Mouse (Mus musculus): ENCODE data around the gene Mrpl24.
"Not testable (repeated sequence)": the region's sequence is repeated elsewhere in the genome, so short reads cannot be mapped to it uniquely, and the experiment has no call there.

The Mrpl24 gene

GRCm38 (mm10) chr3:87919336-87920108, at the start of gene Mrpl24:
Gene Mrpl24 (plus strand): TSS chr3:87919506.
- peak; percentile 37 to 38 for DNase-seq (ENCODE audit: low spot score in 2 of 2)

GRCm38 (mm10) chr3:87877730-87878129, 41.6 kb upstream of the Mrpl24 start:
- DNase-seq (ENCODE audit: low spot score in 2 of 2), result no peak

GRCm38 (mm10) chr3:87884291-87884690, 35.0 kb upstream of the Mrpl24 start:
- no peak for DNase-seq (ENCODE audit: low spot score in 2 of 2)

GRCm38 (mm10) chr3:87884708-87885251, 34.5 kb upstream of the Mrpl24 start:
- DNase-seq (ENCODE audit: low spot score in 2 of 2), result peak; percentile 56 to 59

- peak; percentile 83 to 91 for DNase-seq (ENCODE audit: low spot score in 2 of 2)
Measured at GRCm38 (mm10) chr3:87885281-87886003, 33.9 kb upstream of the Mrpl24 start, which contains the start of gene Prcc. Gene Prcc (minus strand): TSS chr3:87885608.

- peak in 1 of 2 experiments; percentile 66 for DNase-seq (ENCODE audit: low spot score in 2 of 2)
Measured at GRCm38 (mm10) chr3:87886004-87886365, 33.3 kb upstream of the Mrpl24 start.

- DNase-seq (ENCODE audit: low spot score in 2 of 2), result no peak
Measured at GRCm38 (mm10) chr3:87886416-87886815, 32.9 kb upstream of the Mrpl24 start.

- DNase-seq (ENCODE audit: low spot score in 2 of 2), result not testable (repeated sequence)
Measured at GRCm38 (mm10) chr3:87887400-87887799, 31.9 kb upstream of the Mrpl24 start.

GRCm38 (mm10) chr3:87891481-87891880, 27.8 kb upstream of the Mrpl24 start:
- DNase-seq (ENCODE audit: low spot score in 2 of 2), result no peak

- no peak for DNase-seq (ENCODE audit: low spot score in 2 of 2)
Measured at GRCm38 (mm10) chr3:87893367-87893905, 25.9 kb upstream of the Mrpl24 start.

- no peak for DNase-seq (ENCODE audit: low spot score in 2 of 2)
Measured at GRCm38 (mm10) chr3:87899266-87899665, 20.0 kb upstream of the Mrpl24 start.

GRCm38 (mm10) chr3:87899776-87900175, 19.5 kb upstream of the Mrpl24 start:
- no peak for DNase-seq (ENCODE audit: low spot score in 2 of 2)

GRCm38 (mm10) chr3:87901036-87901624, 18.2 kb upstream of the Mrpl24 start:
- DNase-seq (ENCODE audit: low spot score in 2 of 2), result no peak

GRCm38 (mm10) chr3:87901959-87902358, 17.3 kb upstream of the Mrpl24 start:
- not testable (repeated sequence) for DNase-seq (ENCODE audit: low spot score in 2 of 2)

GRCm38 (mm10) chr3:87903821-87904220, 15.5 kb upstream of the Mrpl24 start:
- no peak for DNase-seq (ENCODE audit: low spot score in 2 of 2)

GRCm38 (mm10) chr3:87905880-87906485, 13.3 kb upstream of the Mrpl24 start, which contains the start of gene Hdgf:
Gene Hdgf (plus strand): TSS chr3:87906321.
- peak; percentile 91 to 93 for DNase-seq (ENCODE audit: low spot score in 2 of 2)

GRCm38 (mm10) chr3:87906601-87906980, 12.7 kb upstream of the Mrpl24 start:
- DNase-seq (ENCODE audit: low spot score in 2 of 2), result peak; percentile 15 to 32

- peak in 1 of 2 experiments; percentile 23 for DNase-seq (ENCODE audit: low spot score in 2 of 2)
Measured at GRCm38 (mm10) chr3:87906981-87907857, 12.1 kb upstream of the Mrpl24 start.

GRCm38 (mm10) chr3:87907906-87908305, 11.4 kb upstream of the Mrpl24 start:
- DNase-seq (ENCODE audit: low spot score in 2 of 2), result no peak

GRCm38 (mm10) chr3:87909381-87909780, 9.9 kb upstream of the Mrpl24 start:
- DNase-seq (ENCODE audit: low spot score in 2 of 2), result no peak

All from thymus, postnatal 10 days (tissue).